Mouse (Mus musculus) cerebellum, adult 2 months (tissue): ENCODE measurements around the gene Jak3.

ENCODE experiments used
- CTCF ChIP-seq: fragments of 200-500 bp; IDR thresholded peaks from 2 replicates; pipeline ENCODE4 v1.5.1; 2011; ENCODE audit warnings: low read depth, mild to moderate bottlenecking, control low read depth, low read length, moderate library complexity, borderline replicate concordance; ENCODE audit not compliant: insufficient read depth
- POLR2A ChIP-seq: fragments of 200-500 bp; IDR thresholded peaks from 2 replicates; pipeline ENCODE4 v1.6.1; 2011; ENCODE audit warnings: low read length, control low read depth, borderline replicate concordance; ENCODE audit not compliant: insufficient read depth

DNA sequence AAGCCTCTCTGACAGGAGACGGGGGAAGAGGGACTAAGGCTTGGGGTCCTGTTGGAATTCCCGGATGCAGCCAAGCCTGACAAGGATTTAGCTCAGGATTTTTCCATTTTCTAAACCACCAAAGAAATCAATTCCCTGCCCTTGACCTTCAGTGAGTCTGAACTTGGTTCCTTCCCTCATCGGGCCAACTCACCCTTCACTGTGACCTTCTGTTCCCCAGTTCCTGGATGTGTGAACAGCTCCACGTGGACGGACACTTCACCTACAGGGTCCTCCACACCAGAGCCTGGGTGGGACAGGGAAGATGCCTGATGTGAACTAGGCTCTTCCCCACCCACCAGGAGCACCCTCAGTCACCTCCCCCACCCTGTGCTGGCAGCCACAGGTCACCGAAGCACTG lies 45.3 kb upstream of the Jak3 start:
- TF ChIP-seq POLR2A = no peak
- no peak for TF ChIP-seq CTCF
